Mouse (Mus musculus) gastrocnemius, adult 2 months (tissue): ENCODE measurements at regions not wholly inside any gene's neighbourhood (a gene's known extent, or its start where the extent isn't known, plus 50 kb on each side); places are given as distances from the start of the nearest gene placed in this dataset.
A peak's percentile ranks its signal among the peaks of the same experiment; 100 is the strongest.

Experiments
- DNase-seq: peaks from one replicate; pipeline ENCODE4 v3.0.0; 2022
- H3K27ac ChIP-seq: fragments of 200-600 bp; 2 replicates; pipeline ENCODE4 v1.8.1; 2022; ENCODE audit warnings: mild to moderate bottlenecking
- H3K4me3 ChIP-seq: fragments of 200-600 bp; 2 replicates; pipeline ENCODE4 v1.8.1; 2022; ENCODE audit warnings: mild to moderate bottlenecking, moderate library complexity
- CTCF ChIP-seq: fragments of 200-600 bp; IDR thresholded peaks from 2 replicates; pipeline ENCODE4 v1.8.1; 2022; ENCODE audit warnings: antibody characterized with exemption, mild to moderate bottlenecking, moderate library complexity
- intact Hi-C: fragments of 180-260 bp; cut with DNase I; formaldehyde crosslinking; loops from one replicate; pipeline ENCODE4 v1.15.1; 2025

DNA sequence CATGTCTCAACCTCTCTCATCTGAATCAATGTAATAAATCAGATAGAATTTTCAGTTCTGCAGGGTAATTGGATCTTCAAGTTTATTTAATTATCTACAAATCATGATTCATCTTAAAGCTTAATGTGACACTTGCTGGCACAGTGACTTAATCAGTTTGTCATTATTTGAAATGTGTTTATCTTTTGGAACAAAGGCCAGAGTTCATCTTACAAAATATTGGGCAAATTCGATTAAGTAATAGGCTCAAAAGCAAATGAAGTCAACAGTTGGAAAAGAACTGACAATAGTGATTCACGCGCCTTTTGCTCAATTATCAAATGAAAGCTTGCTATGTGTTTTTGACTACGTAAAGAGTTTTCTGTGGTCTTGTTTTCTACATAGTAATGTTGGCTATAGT is 93.4 kb upstream of the Hcn1 start:
- TF ChIP-seq CTCF: no peak
- no peak overlapping the region for H3K27ac ChIP-seq
- intact Hi-C loops: no loop called here
- H3K4me3 ChIP-seq: no peak overlapping the region
- no peak for DNase-seq

- H3K27ac ChIP-seq: no peak overlapping the region
- no peak overlapping the region for H3K4me3 ChIP-seq
- DNase-seq: no peak
- peak; percentile 59 for TF ChIP-seq CTCF
- intact Hi-C loops: no loop called here
Observed at GRCm38 (mm10) chr13:117550108-117550507, 52.0 kb upstream of the Hcn1 start.
